Mouse (Mus musculus) heart, embryonic 11.5 days (tissue): Measurements from ENCODE around the gene Rtn3. TPM values are rescaled to one million over a fixed set of nuclear protein-coding genes. Genes with fewer than 3 reads are reported as not detected.

ENCODE experiments used
- ATAC-seq: fragments of 200-750 bp; cut with Nextera tagmentation; replicated peaks from 2 replicates; pipeline ENCODE4 v1.8.0; 2017; ENCODE audit warnings: moderate library complexity; ENCODE audit not compliant: insufficient number of reproducible peaks, low FRiP score, low TSS enrichment
- H3K27ac ChIP-seq: fragments of 300-500 bp; sonication (generic); 2 replicates; pipeline ENCODE4 v1.5.1; 2014; ENCODE audit warnings: mild to moderate bottlenecking, low read depth, low read length
- H3K27me3 ChIP-seq: fragments of 300-500 bp; sonication (generic); 2 replicates; pipeline ENCODE4 v1.6.1; 2014; ENCODE audit warnings: mild to moderate bottlenecking, low read length, mixed read lengths; ENCODE audit not compliant: control insufficient read depth, insufficient read depth
- H3K36me3 ChIP-seq: fragments of 300-500 bp; sonication (generic); 2 replicates; pipeline ENCODE4 v1.6.1; 2014; ENCODE audit warnings: mild to moderate bottlenecking, low read length, moderate library complexity, mixed read lengths; ENCODE audit not compliant: control insufficient read depth, insufficient read depth
- H3K4me1 ChIP-seq: fragments of 300-500 bp; sonication (generic); 2 replicates; pipeline ENCODE4 v1.6.1; 2014; ENCODE audit warnings: low read length; ENCODE audit not compliant: control insufficient read depth, insufficient read depth
- H3K4me2 ChIP-seq: fragments of 300-500 bp; sonication (generic); 2 replicates; pipeline ENCODE4 v1.6.1; 2014; ENCODE audit warnings: mild to moderate bottlenecking, moderate library complexity
- H3K4me3 ChIP-seq: fragments of 300-500 bp; sonication (generic); 2 replicates; pipeline ENCODE4 v1.5.1; 2014; ENCODE audit warnings: low read depth, low read length
- H3K9ac ChIP-seq: fragments of 300-500 bp; sonication (generic); 2 replicates; pipeline ENCODE4 v1.6.1; 2014; ENCODE audit warnings: mild to moderate bottlenecking, low read depth, low read length, moderate library complexity
- H3K9me3 ChIP-seq: fragments of 300-500 bp; sonication (generic); replicated peaks from 2 replicates; pipeline ENCODE4 v1.6.1; 2016; ENCODE audit warnings: low read length; ENCODE audit not compliant: control insufficient read depth
- WGBS: fragments of 180-500 bp; shearing (Covaris S2); extraction: QIAGEN DNeasy Blood & Tissue Kit; methylation state at CpG from one replicate; pipeline ENCODE4 v1.1.7; 2014; ENCODE audit not compliant: insufficient replicate concordance; 5-methylcytosine and 5-hydroxymethylcytosine counted together
- polyA plus RNA-seq: library from polyadenylated mRNA; unstranded; fragments of >200 nt; fragmentation: Nextera tagmentation; extraction: Ambion mirVana; gene quantifications from 2 replicates; pipeline ENCODE4 v1.2.1, GENCODE M21; 2014

Gene Rtn3
- polyA plus RNA-seq, 1 experiment from 2014 or later = 117 TPM

DNA sequence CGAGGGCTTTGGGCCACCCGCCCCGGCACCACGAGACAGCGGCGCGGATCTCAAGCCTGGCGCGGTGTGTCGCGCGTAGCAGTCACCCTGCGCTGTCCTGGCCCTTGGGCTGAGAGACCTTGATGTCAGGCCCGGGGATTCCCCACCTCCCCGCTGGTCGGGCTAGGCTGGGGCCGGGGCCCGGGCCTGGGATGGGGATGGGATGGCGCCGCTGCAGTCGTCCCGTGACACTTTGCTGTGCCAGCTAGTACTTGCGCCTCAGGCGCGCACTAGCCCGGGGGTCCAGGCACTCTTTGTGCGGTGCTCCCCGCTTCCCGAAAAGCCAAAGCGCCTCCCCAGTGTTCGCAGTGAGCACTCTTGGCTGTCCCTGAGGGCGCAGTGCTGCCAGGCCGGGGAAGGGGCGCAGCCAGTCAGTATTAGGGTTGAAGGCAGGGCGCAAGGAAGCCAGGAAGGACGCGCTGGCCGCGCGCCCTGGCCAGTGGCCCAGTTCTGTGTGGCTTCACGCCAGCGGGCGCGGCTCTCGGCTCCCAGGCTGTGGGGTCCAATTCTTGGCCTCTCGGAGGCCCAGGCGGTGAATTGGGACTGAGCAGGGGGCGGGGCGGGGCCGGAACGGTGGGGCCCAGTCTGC is 59.9 kb downstream of the Rtn3 start:
- Histone ChIP-seq H3K4me1 (peaks cover 64% of the 10 kb centered on the region), H3K4me3 (peak overlapping the region; percentile 21)
- 25% methylated on average over 49 of the region's 51 CpGs for WGBS

GRCm38 (mm10) chr19:7422656-7423027 is 60.4 kb downstream of the Rtn3 start:
- WGBS = 11% methylated on average over 35 of the region's 35 CpGs
- H3K27ac ChIP-seq = no peak overlapping the region
- no peak for ATAC-seq
- no peaks in the 10 kb centered on the region for H3K27me3 ChIP-seq
- H3K9ac ChIP-seq = peak overlapping the region; percentile 60; the same call in 1 of the 2 replicates
- no peaks in the 10 kb centered on the region for H3K9me3 ChIP-seq
- peak overlapping the region; percentile 57 for H3K4me2 ChIP-seq
- H3K4me3 ChIP-seq = peak overlapping the region; percentile 21
- peaks cover 64% of the 10 kb centered on the region for H3K4me1 ChIP-seq
- H3K36me3 ChIP-seq = peaks cover 25% of the 10 kb centered on the region

More for the DNA sequence above, 59.9 kb downstream of the Rtn3 start:
- Histone ChIP-seq H3K9ac (peak overlapping the region; percentile 60; the same call in 1 of the 2 replicates), H3K36me3 (peaks cover 30% of the 10 kb centered on the region), H3K4me2 (peak overlapping the region; percentile 57), H3K27me3 (no peaks in the 10 kb centered on the region), H3K27ac (no peak overlapping the region), H3K9me3 (no peaks in the 10 kb centered on the region)
- peak; percentile 35; the same call in 1 of the 2 replicates for ATAC-seq

DNA sequence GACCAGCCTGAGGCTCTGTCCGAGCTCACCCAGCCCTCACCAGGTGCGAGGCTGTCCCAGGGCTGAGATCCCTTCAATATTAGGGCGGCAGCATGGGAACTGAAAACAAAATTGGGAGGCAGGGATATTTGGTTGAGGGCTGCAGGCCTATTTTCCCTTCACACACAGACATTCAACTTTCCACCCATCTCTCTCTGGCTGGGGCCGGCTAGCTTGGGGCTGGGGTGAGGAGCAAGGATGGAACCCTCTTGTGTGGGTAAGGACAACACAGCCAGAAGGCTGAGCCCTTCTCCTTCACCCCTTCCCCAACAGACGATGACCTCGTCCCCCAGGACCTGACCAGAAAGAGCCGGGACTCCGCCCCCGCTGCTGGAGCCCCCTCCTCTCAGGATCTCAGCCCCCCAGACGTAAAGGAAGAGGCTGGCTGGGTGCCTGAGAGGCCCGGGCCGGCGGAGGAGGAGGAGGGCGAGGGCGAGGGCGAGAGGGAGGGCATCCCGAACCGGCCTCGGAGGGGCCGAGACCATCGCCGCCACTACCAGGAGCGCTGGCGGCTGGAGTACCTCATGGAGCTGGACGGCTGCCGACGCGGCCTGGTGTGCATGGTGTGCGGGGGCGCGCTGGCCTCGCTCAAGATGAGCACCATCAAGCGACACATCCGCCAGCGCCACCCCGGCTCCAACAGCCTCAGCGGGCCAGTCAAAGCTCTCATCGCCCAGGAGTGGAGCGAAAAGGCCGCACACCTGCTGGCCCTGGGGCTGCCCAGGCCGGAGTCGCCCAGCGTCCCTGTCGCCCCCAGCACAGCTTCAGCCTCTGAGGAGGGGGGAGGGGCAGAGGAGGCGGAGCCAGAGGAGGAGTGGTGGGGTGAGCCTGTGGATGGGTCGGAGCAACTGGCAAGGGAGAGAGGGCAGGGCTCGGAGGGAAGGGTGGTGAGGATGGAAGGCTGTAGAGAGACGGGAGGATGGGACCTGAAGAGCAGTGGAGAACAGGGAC is 61.2 kb downstream of the Rtn3 start:
- ATAC-seq = peak; percentile 28; the same call in 1 of the 2 replicates
- H3K27me3 ChIP-seq = no peaks in the 10 kb centered on the region
- no peaks in the 10 kb centered on the region for H3K9me3 ChIP-seq
- H3K9ac ChIP-seq = peak overlapping the region; percentile 60
- peak overlapping the region; percentile 41; the same call in 1 of the 2 replicates for H3K27ac ChIP-seq
- H3K4me2 ChIP-seq = peak overlapping the region; percentile 57
- H3K36me3 ChIP-seq = peaks cover 22% of the 10 kb centered on the region
- H3K4me1 ChIP-seq = peaks cover 64% of the 10 kb centered on the region
- peak overlapping the region; percentile 21 for H3K4me3 ChIP-seq
- 11% methylated on average over 45 of the region's 48 CpGs for WGBS

DNA sequence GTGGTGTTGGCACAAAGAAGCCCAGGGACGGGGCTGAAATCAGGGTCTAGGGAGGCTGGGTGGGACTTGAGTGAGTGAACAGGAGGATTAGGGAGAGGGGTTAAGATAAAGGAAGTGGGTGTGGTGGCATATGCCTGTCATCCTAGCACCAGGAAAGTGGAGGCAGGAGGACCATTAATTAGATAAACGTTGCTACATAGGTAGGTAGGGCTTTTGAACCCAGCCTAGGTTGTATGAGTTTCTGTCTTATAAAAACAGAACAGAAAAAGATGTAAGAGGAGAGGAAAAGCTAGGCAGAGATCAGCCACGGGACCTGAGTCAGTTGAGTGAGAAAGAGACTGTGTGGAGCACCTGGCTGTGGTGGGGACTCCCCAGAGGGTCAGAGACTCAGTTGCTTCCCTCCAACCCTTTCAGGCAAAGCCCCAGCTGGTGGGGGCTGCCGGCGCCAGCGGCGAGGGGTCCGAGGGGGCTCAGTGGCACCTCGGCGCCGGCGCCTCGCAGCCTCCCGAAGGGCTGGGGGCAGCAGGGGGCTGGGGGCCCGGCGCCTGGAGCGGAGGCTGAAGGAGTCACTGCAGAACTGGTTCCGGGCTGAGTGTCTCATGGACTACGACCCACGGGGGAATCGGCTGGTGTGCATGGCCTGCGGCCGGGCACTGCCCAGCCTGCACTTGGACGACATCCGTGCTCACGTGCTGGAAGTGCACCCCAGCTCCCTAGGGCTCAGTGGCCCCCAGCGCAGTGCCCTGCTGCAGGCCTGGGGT is 62.1 kb downstream of the Rtn3 start:
- 54% methylated on average over 27 of the region's 27 CpGs for WGBS
- H3K9ac ChIP-seq = no peak overlapping the region
- peaks cover 67% of the 10 kb centered on the region for H3K4me1 ChIP-seq
- no peaks in the 10 kb centered on the region for H3K27me3 ChIP-seq
- H3K9me3 ChIP-seq = no peaks in the 10 kb centered on the region
- peaks cover 16% of the 10 kb centered on the region for H3K36me3 ChIP-seq
- H3K27ac ChIP-seq = no peak overlapping the region
- peak overlapping the region; percentile 57 for H3K4me2 ChIP-seq
- no peak overlapping the region for H3K4me3 ChIP-seq
- no peak for ATAC-seq

DNA sequence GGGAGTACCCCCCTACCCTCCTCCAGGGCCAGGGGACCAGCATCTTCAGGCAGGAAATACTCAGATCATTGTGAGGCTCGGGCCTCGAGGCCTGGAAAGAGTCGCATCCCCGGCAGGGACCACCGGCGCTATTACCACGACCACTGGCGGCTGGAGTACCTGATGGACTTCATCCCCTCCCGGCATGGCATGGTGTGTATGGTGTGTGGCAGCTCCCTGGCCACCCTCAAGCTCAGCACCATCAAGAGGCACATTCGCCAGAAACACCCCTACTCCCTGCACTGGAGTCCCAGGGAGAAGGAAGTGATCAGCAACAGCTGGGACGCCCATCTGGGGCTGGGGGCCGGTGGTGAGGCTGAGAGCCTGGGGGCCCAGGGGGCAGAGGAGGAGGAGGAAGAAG is 63.0 kb downstream of the Rtn3 start:
- 63% methylated on average over 12 of the region's 12 CpGs for WGBS
- Histone ChIP-seq H3K9ac (0 out of 2 replicates have a peak overlapping the region, but pooled peaks have one; percentile 16), H3K9me3 (no peaks in the 10 kb centered on the region), H3K36me3 (peaks cover 16% of the 10 kb centered on the region), H3K4me2 (0 out of 2 replicates have a peak overlapping the region, but pooled peaks have one; percentile 70), H3K4me3 (peak overlapping the region; percentile 90), H3K27ac (no peak overlapping the region), H3K4me1 (peaks cover 69% of the 10 kb centered on the region), H3K27me3 (no peaks in the 10 kb centered on the region)
- no peak for ATAC-seq

GRCm38 (mm10) chr19:7419134-7419533 is 63.9 kb downstream of the Rtn3 start:
- Histone ChIP-seq H3K27me3 (no peaks in the 10 kb centered on the region), H3K27ac (no peak overlapping the region), H3K9me3 (no peaks in the 10 kb centered on the region), H3K4me3 (peak overlapping the region; percentile 90), H3K36me3 (peaks cover 16% of the 10 kb centered on the region), H3K4me1 (peaks cover 61% of the 10 kb centered on the region), H3K4me2 (peak overlapping the region; percentile 70), H3K9ac (peak overlapping the region; percentile 98)
- no peak for ATAC-seq
- WGBS = 12% methylated on average over 6 of the region's 6 CpGs

GRCm38 (mm10) chr19:7417911-7418849 is 64.9 kb downstream of the Rtn3 start:
- Histone ChIP-seq H3K9me3 (no peaks in the 10 kb centered on the region), H3K27me3 (no peaks in the 10 kb centered on the region), H3K4me3 (peak overlapping the region; percentile 90), H3K9ac (peak overlapping the region; percentile 98), H3K27ac (peak overlapping the region; percentile 79), H3K4me2 (peak overlapping the region; percentile 70), H3K36me3 (peaks cover 14% of the 10 kb centered on the region), H3K4me1 (peaks cover 51% of the 10 kb centered on the region)
- WGBS = under 1% methylated on average over 50 of the region's 59 CpGs
- ATAC-seq = peak; percentile 56
